Mouse (Mus musculus) limb, embryonic 11.5 days (tissue): ENCODE data around the gene Prpf8. TPM values are rescaled to one million over a fixed set of nuclear protein-coding genes. Genes with fewer than 3 reads are reported as not detected.
A peak's percentile ranks its signal among the peaks of the same experiment; 100 is the strongest.

Experiments used
- ATAC-seq: fragments of 200-750 bp; cut with Nextera tagmentation; 2 replicates; pipeline ENCODE4 v1.8.0; 2017; ENCODE audit warnings: low read depth; ENCODE audit not compliant: insufficient number of reproducible peaks, low FRiP score, low TSS enrichment
- DNase-seq: peaks from one replicate; pipeline ENCODE4 v3.0.0-alpha.2; 2015; ENCODE audit warnings: low spot score
- H3K27ac ChIP-seq: fragments of 300-500 bp; sonication (generic); replicated peaks from 2 replicates; pipeline ENCODE4 v1.5.1; 2014; ENCODE audit warnings: low read depth, mild to moderate bottlenecking, low read length
- H3K27me3 ChIP-seq: fragments of 300-500 bp; sonication (generic); 2 replicates; pipeline ENCODE4 v1.6.1; 2014; ENCODE audit warnings: mild to moderate bottlenecking, low read length, mixed read lengths; ENCODE audit not compliant: control insufficient read depth, insufficient read depth
- H3K36me3 ChIP-seq: fragments of 300-500 bp; sonication (generic); 2 replicates; pipeline ENCODE4 v1.6.1; 2014; ENCODE audit warnings: mild to moderate bottlenecking, low read length, moderate library complexity, mixed read lengths; ENCODE audit not compliant: control insufficient read depth, insufficient read depth
- H3K4me1 ChIP-seq: fragments of 300-500 bp; sonication (generic); 2 replicates; pipeline ENCODE4 v1.6.1; 2014; ENCODE audit warnings: low read length, mixed read lengths; ENCODE audit not compliant: control insufficient read depth, insufficient read depth
- H3K4me2 ChIP-seq: fragments of 300-500 bp; sonication (generic); 2 replicates; pipeline ENCODE4 v1.6.1; 2014; ENCODE audit warnings: low read depth, mild to moderate bottlenecking, moderate library complexity; ENCODE audit not compliant: severe bottlenecking
- H3K4me3 ChIP-seq: fragments of 300-500 bp; sonication (generic); 2 replicates; pipeline ENCODE4 v1.5.1; 2014; ENCODE audit warnings: low read depth, low read length
- H3K9ac ChIP-seq: fragments of 300-500 bp; sonication (generic); 2 replicates; pipeline ENCODE4 v1.6.1; 2014; ENCODE audit warnings: mild to moderate bottlenecking, low read length
- H3K9me3 ChIP-seq: fragments of 300-500 bp; sonication (generic); 2 replicates; pipeline ENCODE4 v1.6.1; 2016; ENCODE audit warnings: low read length; ENCODE audit not compliant: control insufficient read depth
- WGBS: fragments of 180-500 bp; shearing (Covaris S2); extraction: QIAGEN DNeasy Blood & Tissue Kit; methylation state at CpG from one replicate; pipeline ENCODE4 v1.1.7; 2014; 5-methylcytosine and 5-hydroxymethylcytosine counted together
- polyA plus RNA-seq: library from polyadenylated mRNA; unstranded; fragments of >200 nt; fragmentation: Nextera tagmentation; extraction: Ambion mirVana; gene quantifications from 2 replicates; pipeline ENCODE4 v1.2.1, GENCODE M21; 2014

Gene Prpf8
- polyA plus RNA-seq, 1 experiment from 2014 or later, result 111 TPM

- WGBS, result 81% methylated on average over 19 of the region's 19 CpGs
- H3K4me3 ChIP-seq, result no peak overlapping the region
- peaks cover 7% of the 10 kb centered on the region for H3K4me1 ChIP-seq
- no peaks in the 10 kb centered on the region for H3K27me3 ChIP-seq
- no peak overlapping the region for H3K27ac ChIP-seq
- no peak overlapping the region for H3K4me2 ChIP-seq
- H3K9me3 ChIP-seq, result no peaks in the 10 kb centered on the region
- H3K36me3 ChIP-seq, result no peaks in the 10 kb centered on the region
- no peak overlapping the region for H3K9ac ChIP-seq
- ATAC-seq (no peak), DNase-seq (no peak)
These were observed 54.3 kb downstream of the Prpf8 start for GRCm38 (mm10) chr11:75540710-75541581.

DNA sequence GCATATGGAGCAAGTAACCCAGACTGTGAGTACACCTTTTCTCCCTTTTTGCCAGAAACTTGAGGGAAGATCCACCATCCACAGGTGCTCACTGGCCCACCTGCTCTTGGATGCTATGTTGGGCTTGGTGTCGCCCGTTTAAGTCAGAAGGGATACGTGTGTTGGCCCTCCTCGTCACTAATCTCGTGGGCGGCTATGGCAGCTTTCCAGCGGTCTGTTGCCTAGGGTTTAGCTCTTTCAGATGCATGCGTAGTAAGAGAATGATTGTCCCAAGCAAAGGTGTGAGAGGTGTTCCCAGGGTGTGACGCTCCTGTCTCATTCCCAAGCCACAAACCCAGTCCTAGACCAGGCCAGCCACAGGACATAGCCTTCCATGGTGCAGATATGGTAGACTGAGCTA, 58.1 kb downstream of the Prpf8 start:
- H3K4me3 ChIP-seq, result no peak overlapping the region
- H3K4me2 ChIP-seq, result no peak overlapping the region
- 87% methylated on average over 9 of the region's 9 CpGs for WGBS
- H3K27me3 ChIP-seq, result no peaks in the 10 kb centered on the region
- no peak for ATAC-seq
- no peaks in the 10 kb centered on the region for H3K4me1 ChIP-seq
- no peak overlapping the region for H3K9ac ChIP-seq
- no peaks in the 10 kb centered on the region for H3K9me3 ChIP-seq
- no peak overlapping the region for H3K27ac ChIP-seq
- H3K36me3 ChIP-seq, result no peaks in the 10 kb centered on the region
- no peak for DNase-seq

GRCm38 (mm10) chr11:75546057-75546456, 59.4 kb downstream of the Prpf8 start:
- Histone ChIP-seq H3K27ac (no peak overlapping the region), H3K36me3 (no peaks in the 10 kb centered on the region), H3K27me3 (no peaks in the 10 kb centered on the region), H3K4me2 (no peak overlapping the region), H3K4me3 (no peak overlapping the region), H3K9ac (no peak overlapping the region), H3K4me1 (no peaks in the 10 kb centered on the region), H3K9me3 (no peaks in the 10 kb centered on the region)
- DNase-seq (no peak), ATAC-seq (no peak)
- 84% methylated on average over 4 of the region's 4 CpGs for WGBS

GRCm38 (mm10) chr11:75549658-75550111, 63.1 kb downstream of the Prpf8 start:
- Histone ChIP-seq H3K27ac (no peak overlapping the region), H3K4me3 (no peak overlapping the region), H3K9ac (no peak overlapping the region), H3K36me3 (no peaks in the 10 kb centered on the region), H3K27me3 (no peaks in the 10 kb centered on the region), H3K4me2 (no peak overlapping the region), H3K9me3 (no peaks in the 10 kb centered on the region), H3K4me1 (peaks cover 5% of the 10 kb centered on the region)
- 50% methylated on average over 5 of the region's 5 CpGs for WGBS
- ATAC-seq, result no peak
- DNase-seq, result no peak

DNA sequence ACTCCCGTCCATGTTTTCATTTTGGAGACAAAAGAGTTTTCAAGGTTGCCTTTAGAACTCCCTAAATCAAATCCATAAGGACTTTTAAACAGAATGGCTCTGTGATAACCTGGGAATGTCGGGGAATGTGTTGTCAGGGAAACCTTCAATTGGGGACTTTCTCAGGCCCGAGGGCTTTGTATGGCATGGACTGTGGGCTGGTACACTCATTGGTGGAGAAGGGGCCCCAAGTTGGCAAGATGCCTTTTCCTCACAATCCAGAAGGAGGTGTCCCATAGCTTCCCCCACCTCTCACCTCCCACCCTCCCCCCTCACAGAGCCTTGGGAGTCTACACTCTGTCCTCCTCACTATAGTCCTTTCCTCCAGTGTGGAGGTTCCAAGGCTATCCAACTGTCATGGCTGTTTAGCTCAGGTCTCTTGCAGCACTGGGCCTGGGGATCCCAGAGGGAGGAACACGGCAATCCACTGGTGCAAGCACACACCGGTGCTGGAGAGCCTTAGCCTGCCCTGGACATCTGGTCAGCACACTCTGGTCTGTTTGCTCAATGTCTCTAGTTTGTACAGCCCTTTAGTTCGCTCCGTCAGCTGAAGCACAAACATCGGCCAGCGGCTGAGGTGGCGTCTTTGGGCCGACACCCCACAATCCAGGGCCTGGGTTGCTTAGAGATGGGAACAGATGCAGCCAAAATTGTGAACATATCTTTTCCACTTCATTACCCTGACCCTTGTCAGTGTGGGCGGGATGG, 63.8 kb downstream of the Prpf8 start:
- ATAC-seq, result no peak
- H3K4me3 ChIP-seq, result no peak overlapping the region
- H3K4me1 ChIP-seq, result peaks cover 5% of the 10 kb centered on the region
- no peak overlapping the region for H3K9ac ChIP-seq
- H3K27ac ChIP-seq, result no peak overlapping the region
- H3K36me3 ChIP-seq, result no peaks in the 10 kb centered on the region
- H3K9me3 ChIP-seq, result no peaks in the 10 kb centered on the region
- 75% methylated on average over 12 of the region's 12 CpGs for WGBS
- DNase-seq, result no peak
- no peak overlapping the region for H3K4me2 ChIP-seq
- no peaks in the 10 kb centered on the region for H3K27me3 ChIP-seq

GRCm38 (mm10) chr11:75551321-75551720, 64.7 kb downstream of the Prpf8 start:
- WGBS, result 89% methylated on average over 5 of the region's 5 CpGs
- Histone ChIP-seq H3K9ac (no peak overlapping the region), H3K4me3 (no peak overlapping the region), H3K36me3 (no peaks in the 10 kb centered on the region), H3K4me2 (no peak overlapping the region), H3K27ac (no peak overlapping the region), H3K4me1 (peaks cover 5% of the 10 kb centered on the region), H3K9me3 (no peaks in the 10 kb centered on the region), H3K27me3 (no peaks in the 10 kb centered on the region)
- no peak for DNase-seq
- no peak for ATAC-seq

GRCm38 (mm10) chr11:75551961-75552441, 65.4 kb downstream of the Prpf8 start:
- Histone ChIP-seq H3K4me1 (peaks cover 5% of the 10 kb centered on the region), H3K9ac (no peak overlapping the region), H3K27ac (peak overlapping the region; percentile 37; the same call in 1 of the 2 replicates), H3K36me3 (no peaks in the 10 kb centered on the region), H3K4me3 (no peak overlapping the region), H3K9me3 (no peaks in the 10 kb centered on the region), H3K4me2 (no peak overlapping the region), H3K27me3 (no peaks in the 10 kb centered on the region)
- no peak for DNase-seq
- ATAC-seq, result no peak
- WGBS, result 67% methylated on average over 9 of the region's 9 CpGs

GRCm38 (mm10) chr11:75552906-75553482, 66.4 kb downstream of the Prpf8 start:
- ATAC-seq (no peak), DNase-seq (no peak)
- Histone ChIP-seq H3K36me3 (no peaks in the 10 kb centered on the region), H3K27ac (no peak overlapping the region), H3K9ac (no peak overlapping the region), H3K4me3 (no peak overlapping the region), H3K27me3 (no peaks in the 10 kb centered on the region), H3K4me2 (no peak overlapping the region), H3K9me3 (no peaks in the 10 kb centered on the region), H3K4me1 (peaks cover 5% of the 10 kb centered on the region)
- WGBS, result 47% methylated on average over 7 of the region's 7 CpGs
